Mouse (Mus musculus): Measurements from ENCODE around the gene Pkm. TPM values are rescaled to one million over a fixed set of nuclear protein-coding genes. Genes with fewer than 3 reads are reported as not detected.

The Pkm gene
- polyA plus RNA-seq, 1 experiment from 2014 or later: 2,716 TPM

GRCm38 (mm10) chr9:59692145-59692544, 36.0 kb downstream of the Pkm start:
- peaks cover 18% of the 10 kb centered on the region for H3K27me3 ChIP-seq (replicated peaks; ENCODE audit: low read depth, poor library complexity, severe bottlenecking)
- H3K27ac ChIP-seq (replicated peaks): 0 out of 2 replicates have a peak overlapping the region, but pooled peaks have one; percentile 54
- WGBS: 29% methylated on average over 9 of the region's 9 CpGs
- DNase-seq (ENCODE audit: low spot score): no peak
- H3K9me3 ChIP-seq: no peaks in the 10 kb centered on the region
- H3K4me3 ChIP-seq: peak overlapping the region; percentile 44
- peaks cover 47% of the 10 kb centered on the region for H3K4me1 ChIP-seq
- H3K36me3 ChIP-seq (replicated peaks): no peaks in the 10 kb centered on the region

GRCm38 (mm10) chr9:59694571-59695450, 38.6 kb downstream of the Pkm start:
- peak; percentile 51 for DNase-seq (ENCODE audit: low spot score)
- WGBS: 36% methylated on average over 16 of the region's 16 CpGs
- H3K27ac ChIP-seq (replicated peaks): 0 out of 2 replicates have a peak overlapping the region, but pooled peaks have one; percentile 26
- peaks cover 47% of the 10 kb centered on the region for H3K4me1 ChIP-seq
- H3K9me3 ChIP-seq: no peaks in the 10 kb centered on the region
- no peak overlapping the region for H3K4me3 ChIP-seq
- H3K36me3 ChIP-seq (replicated peaks): no peaks in the 10 kb centered on the region
- peaks cover 18% of the 10 kb centered on the region for H3K27me3 ChIP-seq (replicated peaks; ENCODE audit: low read depth, poor library complexity, severe bottlenecking)

- peaks cover 18% of the 10 kb centered on the region for H3K27me3 ChIP-seq (replicated peaks; ENCODE audit: low read depth, poor library complexity, severe bottlenecking)
- H3K36me3 ChIP-seq (replicated peaks): no peaks in the 10 kb centered on the region
- no peaks in the 10 kb centered on the region for H3K9me3 ChIP-seq
- 0 out of 2 replicates have a peak overlapping the region, but pooled peaks have one; percentile 26 for H3K27ac ChIP-seq (replicated peaks)
- no peak overlapping the region for H3K4me3 ChIP-seq
- 39% methylated on average over 3 of the region's 3 CpGs for WGBS
- no peak for DNase-seq (ENCODE audit: low spot score)
- H3K4me1 ChIP-seq: peaks cover 47% of the 10 kb centered on the region
Observed at GRCm38 (mm10) chr9:59695451-59695813, 39.3 kb downstream of the Pkm start.

- WGBS: 82% methylated on average over 3 of the region's 3 CpGs
- peaks cover 13% of the 10 kb centered on the region for H3K27me3 ChIP-seq (replicated peaks; ENCODE audit: low read depth, poor library complexity, severe bottlenecking)
- no peak for DNase-seq (ENCODE audit: low spot score)
Observed at GRCm38 (mm10) chr9:59696381-59696780, 40.2 kb downstream of the Pkm start.

GRCm38 (mm10) chr9:59701094-59701493, 44.9 kb downstream of the Pkm start:
- Histone ChIP-seq H3K36me3 (replicated peaks) (no peaks in the 10 kb centered on the region), H3K4me1 (peaks cover 16% of the 10 kb centered on the region), H3K4me3 (no peak overlapping the region), H3K27ac (replicated peaks) (no peak overlapping the region), H3K27me3 (replicated peaks; ENCODE audit: low read depth, poor library complexity, severe bottlenecking) (no peaks in the 10 kb centered on the region), H3K9me3 (no peaks in the 10 kb centered on the region)
- 86% methylated on average over 7 of the region's 7 CpGs for WGBS
- DNase-seq (ENCODE audit: low spot score): no peak

More at GRCm38 (mm10) chr9:59696381-59696780, 40.2 kb downstream of the Pkm start:
- Histone ChIP-seq H3K9me3 (no peaks in the 10 kb centered on the region), H3K4me1 (peaks cover 50% of the 10 kb centered on the region), H3K36me3 (replicated peaks) (no peaks in the 10 kb centered on the region), H3K4me3 (no peak overlapping the region), H3K27ac (replicated peaks) (0 out of 2 replicates have a peak overlapping the region, but pooled peaks have one; percentile 14)

GRCm38 (mm10) chr9:59703099-59703498, 46.9 kb downstream of the Pkm start:
- Histone ChIP-seq H3K27ac (replicated peaks) (no peak overlapping the region), H3K4me1 (peaks cover 22% of the 10 kb centered on the region), H3K27me3 (replicated peaks; ENCODE audit: low read depth, poor library complexity, severe bottlenecking) (no peaks in the 10 kb centered on the region), H3K4me3 (no peak overlapping the region), H3K36me3 (replicated peaks) (no peaks in the 10 kb centered on the region), H3K9me3 (no peaks in the 10 kb centered on the region)
- DNase-seq (ENCODE audit: low spot score): no peak
- 65% methylated on average over 6 of the region's 6 CpGs for WGBS

GRCm38 (mm10) chr9:59706850-59707825, 51.0 kb downstream of the Pkm start:
- WGBS: 62% methylated on average over 10 of the region's 10 CpGs
- no peaks in the 10 kb centered on the region for H3K9me3 ChIP-seq
- H3K4me3 ChIP-seq: no peak overlapping the region
- H3K36me3 ChIP-seq (replicated peaks): no peaks in the 10 kb centered on the region
- peaks cover 14% of the 10 kb centered on the region for H3K4me1 ChIP-seq
- DNase-seq (ENCODE audit: low spot score): no peak
- no peaks in the 10 kb centered on the region for H3K27me3 ChIP-seq (replicated peaks; ENCODE audit: low read depth, poor library complexity, severe bottlenecking)
- H3K27ac ChIP-seq (replicated peaks): no peak overlapping the region

- WGBS: 91% methylated on average over 3 of the region's 3 CpGs
- Histone ChIP-seq H3K4me3 (no peak overlapping the region), H3K27me3 (replicated peaks; ENCODE audit: low read depth, poor library complexity, severe bottlenecking) (no peaks in the 10 kb centered on the region), H3K27ac (replicated peaks) (no peak overlapping the region), H3K4me1 (peaks cover 13% of the 10 kb centered on the region), H3K9me3 (no peaks in the 10 kb centered on the region), H3K36me3 (replicated peaks) (no peaks in the 10 kb centered on the region)
- DNase-seq (ENCODE audit: low spot score): no peak
Observed at GRCm38 (mm10) chr9:59709225-59709624, 53.1 kb downstream of the Pkm start.

- Histone ChIP-seq H3K4me1 (peaks cover 4% of the 10 kb centered on the region; the same call in 1 of the 2 replicates), H3K9me3 (no peaks in the 10 kb centered on the region), H3K27me3 (replicated peaks; ENCODE audit: low read depth, poor library complexity, severe bottlenecking) (no peaks in the 10 kb centered on the region), H3K36me3 (replicated peaks) (no peaks in the 10 kb centered on the region), H3K4me3 (no peak overlapping the region), H3K27ac (replicated peaks) (no peak overlapping the region)
- no peak for DNase-seq (ENCODE audit: low spot score)
- WGBS: 80% methylated on average over 7 of the region's 7 CpGs
Observed at GRCm38 (mm10) chr9:59716275-59716898, 60.2 kb downstream of the Pkm start.

GRCm38 (mm10) chr9:59718237-59718636, 62.1 kb downstream of the Pkm start:
- Histone ChIP-seq H3K27ac (replicated peaks) (no peak overlapping the region), H3K4me1 (peaks cover 7% of the 10 kb centered on the region), H3K9me3 (no peaks in the 10 kb centered on the region), H3K27me3 (replicated peaks; ENCODE audit: low read depth, poor library complexity, severe bottlenecking) (0 out of 2 replicates have a peak, but pooled peaks cover 5% of the 10 kb centered on the region), H3K4me3 (no peak overlapping the region), H3K36me3 (replicated peaks) (no peaks in the 10 kb centered on the region)
- no peak for DNase-seq (ENCODE audit: low spot score)
- WGBS: 88% methylated on average over 4 of the region's 4 CpGs

- no peak for DNase-seq (ENCODE audit: low spot score)
- WGBS: 85% methylated on average over 5 of the region's 5 CpGs
- Histone ChIP-seq H3K27me3 (replicated peaks; ENCODE audit: low read depth, poor library complexity, severe bottlenecking) (0 out of 2 replicates have a peak, but pooled peaks cover 5% of the 10 kb centered on the region), H3K4me1 (peaks cover 13% of the 10 kb centered on the region), H3K4me3 (no peak overlapping the region), H3K9me3 (no peaks in the 10 kb centered on the region), H3K27ac (replicated peaks) (no peak overlapping the region), H3K36me3 (replicated peaks) (no peaks in the 10 kb centered on the region)
Observed at GRCm38 (mm10) chr9:59721144-59721543, 65.0 kb downstream of the Pkm start.
